Mouse (Mus musculus) NIH3T3 (cell line): Measurements from ENCODE around the gene Sbno2.

Experiments used
- DNase-seq: peaks from one replicate; pipeline ENCODE4 v3.0.0-alpha.2; 2012; ENCODE audit warnings: low read depth

The Sbno2 gene

DNA sequence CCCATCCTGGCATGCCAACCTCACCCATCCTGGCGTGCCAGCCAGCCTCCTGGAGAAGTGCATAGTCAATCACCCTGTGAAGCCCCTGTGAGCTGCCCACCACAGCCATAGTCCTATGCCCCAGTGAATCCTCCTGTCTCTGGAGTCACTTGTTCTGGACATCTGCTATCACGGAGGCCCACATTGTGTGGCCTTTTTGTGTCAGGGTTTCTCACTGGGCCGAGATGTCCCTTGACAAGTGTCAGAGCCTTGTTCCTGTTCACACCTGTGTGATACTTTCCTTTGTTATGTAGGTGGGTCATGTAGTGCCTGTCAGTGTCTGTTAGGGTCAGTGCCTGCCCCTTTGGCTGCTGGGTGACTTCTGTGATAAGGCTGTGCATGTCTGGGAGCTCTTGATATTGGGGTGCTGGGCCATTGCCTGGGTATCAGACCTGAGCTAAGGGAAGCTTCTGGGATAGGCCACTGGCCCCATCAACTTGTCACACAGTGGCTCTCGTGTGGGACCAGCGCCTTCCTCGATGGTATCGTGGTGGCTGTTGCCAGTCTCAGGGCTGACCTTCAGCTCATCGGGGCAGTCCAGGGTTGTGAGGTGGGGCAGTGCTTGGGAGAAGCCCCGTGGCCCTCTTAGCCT is 18.7 kb upstream of the Sbno2 start:
- no peak for DNase-seq

- no peak for DNase-seq
Measured at GRCm38 (mm10) chr10:80121639-80122038, 16.3 kb upstream of the Sbno2 start.

- DNase-seq: no peak
Measured at GRCm38 (mm10) chr10:80120146-80120545, 14.8 kb upstream of the Sbno2 start.

DNA sequence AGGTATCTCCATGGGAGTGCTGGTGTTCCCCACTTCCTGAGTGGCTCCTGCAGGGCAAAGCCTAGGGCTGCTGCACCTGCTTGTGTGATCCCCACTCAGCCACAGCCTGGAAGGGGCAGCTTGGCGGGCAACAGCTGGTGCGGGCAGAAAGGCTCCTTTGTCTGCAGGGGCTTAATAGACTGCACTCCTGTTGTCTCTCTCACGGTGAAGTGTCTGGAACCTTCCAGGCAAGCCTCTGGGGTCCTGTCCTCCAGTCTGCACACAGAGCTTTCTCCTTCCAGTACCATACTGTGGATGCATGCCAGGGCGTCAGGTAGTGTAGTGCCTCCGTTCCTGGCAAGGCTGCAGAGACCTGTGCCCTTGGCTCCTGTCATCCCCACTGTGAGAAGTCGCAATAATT is 13.2 kb upstream of the Sbno2 start:
- no peak for DNase-seq

GRCm38 (mm10) chr10:80117736-80118135 is 12.4 kb upstream of the Sbno2 start:
- no peak for DNase-seq

DNA sequence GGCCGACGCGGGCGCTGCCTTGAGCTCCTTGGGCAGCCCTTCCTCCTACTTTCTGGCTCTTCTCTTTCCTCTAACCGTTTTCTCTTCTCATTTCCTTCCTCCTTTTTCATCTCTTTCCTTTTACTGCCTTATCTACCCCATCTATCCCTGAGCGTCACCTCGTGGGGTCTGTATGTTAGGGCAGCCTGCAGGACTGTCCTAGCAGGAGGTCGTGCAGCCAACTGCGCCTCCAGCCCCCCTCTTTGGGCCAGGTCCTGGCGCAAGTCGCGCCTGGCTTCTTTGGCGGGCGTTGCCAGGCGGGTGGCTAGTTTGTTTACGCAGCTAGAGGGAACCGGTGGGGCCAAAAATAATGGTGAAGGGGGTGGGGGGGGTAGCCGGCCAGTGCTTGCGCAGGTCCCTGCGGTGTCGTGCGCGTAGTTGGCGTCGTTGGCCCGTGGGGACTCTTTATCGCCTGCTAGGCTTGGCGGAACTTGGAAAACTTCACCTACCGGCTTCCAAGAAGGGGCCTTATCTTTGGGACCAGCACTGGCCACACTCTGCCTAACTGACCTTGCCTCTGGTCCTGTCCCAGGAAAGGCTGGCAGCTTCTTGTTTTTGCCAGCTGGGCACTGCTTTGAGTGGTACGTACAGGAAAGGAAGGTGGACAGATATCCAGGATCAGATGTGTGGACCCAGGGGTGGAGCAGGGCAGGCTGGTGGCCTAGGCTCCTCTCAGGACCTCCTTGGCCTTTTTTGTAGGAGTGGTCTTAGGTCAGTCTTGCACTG is 11.7 kb upstream of the Sbno2 start:
- DNase-seq: peak; percentile 73

- DNase-seq: no peak
Measured at GRCm38 (mm10) chr10:80116563-80116926, 11.2 kb upstream of the Sbno2 start.

DNA sequence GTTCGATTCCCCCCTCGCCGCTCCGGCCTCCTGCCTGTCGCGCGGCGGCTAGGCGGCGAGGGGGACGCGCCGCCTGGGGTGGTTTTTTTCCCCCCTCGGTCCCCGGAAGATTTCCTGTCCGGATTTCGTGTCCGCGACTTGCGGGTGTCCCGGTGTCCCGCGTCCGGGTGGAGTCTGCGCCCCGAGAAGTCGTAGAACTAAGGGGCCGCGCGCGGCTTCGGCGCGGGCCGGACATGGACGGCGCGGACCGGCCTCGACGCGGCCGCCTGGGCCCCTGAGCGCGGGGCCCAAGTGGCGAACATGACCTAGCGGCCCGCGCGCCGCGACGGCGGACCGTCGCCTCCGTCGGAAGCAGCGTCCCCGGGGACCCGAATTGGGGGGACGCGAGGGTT is 10.6 kb upstream of the Sbno2 start:
- DNase-seq: no peak

GRCm38 (mm10) chr10:80115290-80115943 is 10.0 kb upstream of the Sbno2 start, which contains the start of gene Stk11:
Gene Stk11 (plus strand): TSS chr10:80115803.
- DNase-seq: peak; percentile 100

DNA sequence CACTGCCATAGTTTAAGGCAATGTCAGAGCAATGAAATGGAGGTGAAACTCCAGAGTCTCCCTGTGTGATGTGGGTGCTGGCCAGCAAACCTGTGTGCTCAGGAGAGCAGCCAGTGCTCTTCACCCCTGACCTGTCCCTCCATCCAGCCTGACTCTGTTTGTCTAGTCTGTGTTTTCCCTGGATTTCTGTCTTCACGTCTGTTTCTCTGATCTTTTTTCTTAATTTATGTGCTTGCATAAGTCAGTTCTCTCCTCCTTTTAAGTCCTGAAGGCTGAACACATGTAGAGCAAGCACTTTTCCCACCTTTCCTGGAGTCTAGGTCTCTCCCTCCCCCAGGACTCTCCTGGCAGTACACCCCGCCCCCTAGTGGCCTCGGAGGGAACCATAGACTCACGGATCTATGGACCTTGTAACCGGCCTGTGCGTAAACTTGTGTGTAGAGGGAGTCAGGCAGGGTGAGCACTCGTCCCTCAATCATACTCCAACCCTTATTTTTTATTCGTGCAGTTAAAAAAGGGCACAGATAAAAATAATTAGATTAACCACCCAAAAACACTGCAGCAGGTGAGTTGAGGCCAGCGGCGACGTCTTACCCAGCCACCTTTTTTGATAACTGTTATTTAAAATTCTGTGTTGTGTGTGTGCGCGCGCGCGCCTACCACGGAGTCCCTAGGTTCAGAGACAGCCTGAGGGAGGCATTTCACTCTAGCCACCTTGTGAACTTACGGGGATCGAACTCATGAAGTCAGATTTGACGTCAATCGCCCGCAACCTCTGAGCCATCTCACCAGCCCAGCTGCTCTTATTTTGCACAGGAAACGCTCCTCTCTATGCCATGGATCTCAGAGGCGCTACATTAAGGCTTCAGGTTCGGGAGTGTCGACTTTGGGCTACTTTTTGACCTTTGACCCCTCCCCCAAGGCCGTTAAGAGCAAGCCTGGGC is 9.2 kb upstream of the Sbno2 start:
- peak; percentile 98 for DNase-seq

- DNase-seq: peak; percentile 88
Measured at GRCm38 (mm10) chr10:80107678-80108077, 2.3 kb upstream of the Sbno2 start.

GRCm38 (mm10) chr10:80105926-80106325 is 555 bp upstream of the Sbno2 start:
- no peak for DNase-seq

DNA sequence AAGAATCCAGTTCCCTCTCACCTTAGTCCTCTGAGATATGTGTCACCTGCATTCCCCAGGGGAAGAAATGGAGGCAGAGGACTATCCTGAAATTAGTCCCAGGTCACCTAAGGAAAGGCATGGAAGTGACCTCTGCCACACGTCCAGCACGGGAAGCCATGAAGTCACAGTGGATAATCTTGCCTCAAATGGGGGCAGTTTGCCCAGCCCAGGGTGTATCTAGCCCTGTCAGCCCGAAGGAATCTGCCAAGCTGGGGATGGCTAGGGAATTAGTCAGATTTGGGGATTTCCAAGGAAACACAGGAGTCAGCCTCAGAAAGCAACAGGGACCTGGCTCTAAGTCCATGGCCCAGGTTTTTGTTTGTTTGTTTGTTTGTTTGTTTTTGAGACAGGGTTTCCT is 1.2 kb downstream of the Sbno2 start:
- peak; percentile 95 for DNase-seq

DNA sequence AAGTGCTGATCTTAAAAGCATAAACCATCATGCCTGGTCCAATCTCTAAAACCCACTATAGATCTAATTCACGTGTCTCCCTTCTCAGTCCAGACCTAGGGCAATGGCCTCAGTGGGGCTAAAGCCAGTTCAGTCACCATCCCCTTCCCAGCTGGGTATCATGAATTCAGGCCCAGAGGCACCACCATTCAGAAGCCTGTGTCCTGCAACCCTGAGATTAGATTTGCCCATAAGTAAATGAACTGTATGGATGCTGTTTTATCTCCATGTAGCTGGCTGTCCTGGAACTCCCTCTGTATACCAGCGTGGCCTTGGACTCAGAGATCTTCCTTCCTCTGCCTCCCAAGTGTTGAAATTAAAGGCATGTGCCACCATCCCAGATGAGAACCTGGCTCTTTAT is 2.3 kb downstream of the Sbno2 start:
- DNase-seq: no peak

DNA sequence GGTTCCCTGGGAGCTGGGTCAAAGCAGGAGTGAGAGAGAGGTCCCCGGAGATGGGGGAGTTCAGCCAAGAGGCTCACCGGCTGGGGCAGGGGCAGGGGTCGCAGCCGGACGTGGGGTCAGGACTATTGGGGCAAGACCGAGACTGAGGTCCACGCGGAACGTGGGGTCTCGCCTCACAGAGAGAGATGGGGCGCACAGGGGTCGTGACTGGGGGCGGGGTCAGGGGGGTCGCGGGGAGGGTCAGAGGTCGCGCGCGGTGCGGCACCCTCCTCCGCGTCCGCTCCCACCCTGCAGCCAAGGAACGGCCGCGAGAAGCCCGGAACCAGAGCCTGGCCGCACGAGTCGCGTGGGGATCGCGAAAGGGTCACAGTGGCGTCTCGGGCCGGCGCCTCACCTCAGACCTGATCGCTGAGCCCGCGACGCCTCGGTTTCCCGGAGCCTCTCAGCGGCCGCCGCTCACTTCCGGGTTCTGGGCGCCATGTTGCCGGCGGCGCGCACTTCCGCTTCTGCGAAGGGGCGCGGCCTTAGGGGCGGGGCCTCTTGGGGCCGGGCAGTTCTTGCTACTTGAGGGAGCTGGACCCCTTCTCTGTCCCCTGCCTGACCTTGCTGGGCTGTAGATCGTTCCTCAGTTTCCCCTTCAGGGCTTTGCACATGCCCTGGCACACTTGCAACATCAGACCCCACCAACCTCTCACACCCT is 3.0 kb downstream of the Sbno2 start:
- DNase-seq: peak; percentile 94

DNA sequence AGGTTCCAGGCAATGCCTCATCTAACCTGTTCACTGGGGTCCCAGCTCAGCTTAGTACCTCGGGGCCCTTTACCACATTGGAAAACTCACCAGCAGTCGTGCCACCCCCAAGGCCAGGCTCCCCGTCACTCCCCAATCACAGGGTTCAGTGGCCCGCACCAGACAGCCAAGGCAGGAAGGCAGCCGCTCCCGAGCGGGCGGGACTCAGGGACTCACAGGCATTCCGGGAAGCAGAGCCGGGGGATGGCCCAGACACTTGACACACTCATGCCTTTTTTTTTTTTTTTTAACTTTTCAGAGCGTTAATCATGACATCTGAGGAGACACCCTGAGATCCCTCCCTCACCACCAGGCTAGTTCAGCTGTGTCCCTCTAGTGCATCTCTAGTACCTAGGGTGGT is 4.4 kb downstream of the Sbno2 start:
- peak; percentile 75 for DNase-seq

GRCm38 (mm10) chr10:80098630-80099029 is 6.7 kb downstream of the Sbno2 start:
- DNase-seq: no peak

DNA sequence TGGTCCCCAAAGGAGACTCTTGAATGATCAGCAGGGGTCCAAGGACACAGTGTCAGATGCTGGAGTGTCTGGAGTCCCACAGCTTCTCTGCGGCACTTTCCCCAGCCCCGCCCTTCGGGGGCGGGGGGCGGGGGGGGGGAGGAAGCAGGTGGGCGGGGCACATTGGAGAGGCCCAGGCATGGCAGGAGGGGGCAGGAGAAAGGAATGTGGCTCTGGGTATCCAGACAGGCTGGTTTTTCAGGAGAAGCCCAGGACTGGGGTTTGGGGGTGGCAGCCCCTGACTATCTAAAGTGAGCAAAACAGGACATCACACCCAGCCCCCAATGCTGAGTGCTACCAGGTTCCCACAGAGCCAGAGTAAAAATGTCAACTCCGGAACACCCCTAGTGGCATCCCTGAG is 8.1 kb downstream of the Sbno2 start:
- no peak for DNase-seq

- DNase-seq: peak; percentile 43
Measured at GRCm38 (mm10) chr10:80095547-80095946, 9.8 kb downstream of the Sbno2 start.

GRCm38 (mm10) chr10:80094684-80095083 is 10.7 kb downstream of the Sbno2 start:
- DNase-seq: no peak

DNA sequence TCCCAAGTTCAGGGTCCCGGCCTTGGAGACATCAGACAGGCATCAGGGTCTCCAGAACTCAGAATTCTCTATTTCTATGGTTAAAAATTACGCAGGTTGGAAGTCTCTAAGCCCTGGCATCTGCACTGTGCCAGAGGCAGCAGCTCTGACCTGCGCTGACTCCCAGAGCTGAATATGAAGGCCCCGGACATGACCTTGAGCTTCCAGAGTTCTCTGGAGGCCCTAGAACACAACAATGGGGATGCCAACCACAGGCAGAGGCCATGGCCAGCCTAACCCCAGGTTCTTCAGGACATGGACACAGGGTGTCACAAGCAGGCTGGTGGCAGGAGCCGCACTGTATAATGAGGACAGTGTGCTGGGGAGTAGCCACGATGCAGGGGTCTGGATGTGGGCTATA is 11.3 kb downstream of the Sbno2 start:
- no peak for DNase-seq

GRCm38 (mm10) chr10:80092690-80093089 is 12.7 kb downstream of the Sbno2 start:
- DNase-seq: no peak
